Mouse (Mus musculus): ENCODE results near the gene Dpm3.

Dpm3 gene

GRCm38 (mm10) chr3:89294195-89294594 is 35.0 kb downstream of the Dpm3 start:
- no peak for DNase-seq (ENCODE audit: low read depth, low spot score)

- DNase-seq (ENCODE audit: low read depth, low spot score), result no peak
Measured at GRCm38 (mm10) chr3:89295685-89296230, 36.6 kb downstream of the Dpm3 start.

- DNase-seq (ENCODE audit: low read depth, low spot score), result no peak
Measured at GRCm38 (mm10) chr3:89296761-89297396, 37.7 kb downstream of the Dpm3 start.

- DNase-seq (ENCODE audit: low read depth, low spot score), result no peak
Measured at GRCm38 (mm10) chr3:89298908-89299307, 39.8 kb downstream of the Dpm3 start.

- no peak for DNase-seq (ENCODE audit: low read depth, low spot score)
Measured at GRCm38 (mm10) chr3:89299499-89299898, 40.3 kb downstream of the Dpm3 start.

- DNase-seq (ENCODE audit: low read depth, low spot score), result no peak
Measured at GRCm38 (mm10) chr3:89300071-89300470, 40.9 kb downstream of the Dpm3 start.

- DNase-seq (ENCODE audit: low read depth, low spot score), result no peak
Measured at GRCm38 (mm10) chr3:89300514-89300913, 41.4 kb downstream of the Dpm3 start.

GRCm38 (mm10) chr3:89304440-89304839 is 45.3 kb downstream of the Dpm3 start:
- DNase-seq (ENCODE audit: low read depth, low spot score), result no peak

- no peak for DNase-seq (ENCODE audit: low read depth, low spot score)
Measured at GRCm38 (mm10) chr3:89305105-89305504, 45.9 kb downstream of the Dpm3 start.

- no peak for DNase-seq (ENCODE audit: low read depth, low spot score)
Measured at GRCm38 (mm10) chr3:89305551-89306325, 46.6 kb downstream of the Dpm3 start.

- DNase-seq (ENCODE audit: low read depth, low spot score), result no peak
Measured at GRCm38 (mm10) chr3:89308089-89308488, 48.9 kb downstream of the Dpm3 start.

GRCm38 (mm10) chr3:89314340-89314739 is 55.2 kb downstream of the Dpm3 start:
- DNase-seq (ENCODE audit: low read depth, low spot score), result no peak

GRCm38 (mm10) chr3:89314791-89315190 is 55.6 kb downstream of the Dpm3 start:
- DNase-seq (ENCODE audit: low read depth, low spot score), result no peak

GRCm38 (mm10) chr3:89315195-89315929 is 56.2 kb downstream of the Dpm3 start:
- no peak for DNase-seq (ENCODE audit: low read depth, low spot score)

GRCm38 (mm10) chr3:89315930-89316831 is 57.0 kb downstream of the Dpm3 start:
- DNase-seq (ENCODE audit: low read depth, low spot score), result no peak
